Mouse (Mus musculus) T-helper 2 cell (primary cell): ENCODE results near the gene Polr3b.

Experiments used
- in situ Hi-C: fragments of 300-600 bp; cut with MboI, MseI; formaldehyde crosslinking; loops from one replicate; pipeline ENCODE4 v1.15.1; 2025; ENCODE audit warnings: high pct_unique_total_duplicates

Gene Polr3b

DNA sequence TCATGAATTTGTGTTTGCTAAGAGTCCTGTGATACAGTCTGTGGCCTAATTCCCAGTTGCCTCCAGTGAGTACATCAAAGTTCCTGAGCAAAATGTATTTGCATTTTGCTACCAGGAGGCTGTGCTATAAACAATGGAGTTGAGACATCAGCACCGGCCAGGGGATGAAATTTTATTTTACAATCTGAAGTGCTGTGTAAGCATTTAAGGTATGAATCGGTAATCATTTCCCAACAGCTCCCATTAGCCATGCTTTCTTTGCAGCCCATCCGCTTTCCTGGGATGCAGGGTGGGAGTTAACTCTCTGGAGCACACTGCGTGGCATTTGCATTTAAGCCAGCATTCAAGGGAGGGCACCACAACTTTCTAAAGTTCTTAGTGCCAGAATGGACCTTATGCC, 88.1 kb downstream of the Polr3b start:
- in situ Hi-C loops: no loop called here

DNA sequence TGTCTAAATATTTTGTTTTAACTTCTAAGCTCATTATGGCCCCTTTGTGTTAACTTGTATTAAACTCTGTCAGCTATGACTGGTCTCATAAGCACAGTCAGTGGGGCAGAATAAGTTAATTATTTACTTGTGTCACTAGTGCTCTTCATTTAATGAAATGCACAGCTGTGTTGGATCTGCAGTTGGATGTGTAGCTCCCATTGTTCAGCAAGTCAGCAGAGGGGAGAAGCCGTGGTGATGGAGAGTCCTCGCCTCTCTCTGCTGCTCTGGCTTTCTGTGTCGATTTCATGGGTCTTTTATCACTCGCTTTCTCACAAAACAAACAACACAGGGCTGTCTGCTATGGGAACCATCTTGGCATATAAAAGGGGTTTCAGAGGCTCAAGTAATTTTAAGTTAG, 88.7 kb downstream of the Polr3b start:
- in situ Hi-C loops: no loop called here

DNA sequence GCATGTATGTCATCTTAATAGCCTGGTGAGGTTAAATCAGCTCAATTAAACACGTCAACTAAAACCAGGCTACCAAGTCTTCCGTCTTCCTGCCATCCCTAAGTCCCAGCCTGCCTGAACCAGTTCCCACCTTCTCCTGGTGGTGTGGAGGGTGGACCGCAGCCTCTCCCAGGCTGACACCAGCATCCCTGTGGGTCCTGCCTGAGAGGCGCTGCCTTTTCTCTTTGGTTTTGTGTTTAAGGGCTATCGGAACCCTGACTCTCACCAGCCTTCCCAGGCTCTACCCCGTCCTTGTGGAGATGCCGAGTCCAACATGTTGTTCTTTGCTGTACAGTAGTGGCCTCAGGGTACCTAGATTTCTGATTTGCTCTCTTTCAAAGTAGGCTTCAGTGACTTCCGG, 89.4 kb downstream of the Polr3b start:
- in situ Hi-C loops: no loop called here

DNA sequence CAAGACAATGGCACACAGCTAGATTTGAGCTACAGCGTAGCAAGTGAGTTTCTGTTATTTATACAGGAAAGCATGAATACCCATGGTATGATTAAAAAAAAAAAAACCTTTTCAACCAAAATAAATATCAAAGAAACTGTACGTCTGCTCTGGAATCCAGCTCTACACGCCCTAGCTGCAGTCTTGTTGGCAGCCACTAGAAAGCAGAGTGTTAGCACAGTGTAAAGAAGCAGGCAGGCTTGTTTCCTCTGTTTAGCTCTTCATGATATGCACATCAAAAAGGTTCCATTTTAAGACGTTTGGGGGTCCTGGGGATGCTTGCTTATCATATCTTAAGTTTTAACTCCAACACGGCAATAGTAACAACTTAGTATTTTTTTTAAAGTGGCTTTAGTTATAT, 89.8 kb downstream of the Polr3b start:
- in situ Hi-C loops: no loop called here

DNA sequence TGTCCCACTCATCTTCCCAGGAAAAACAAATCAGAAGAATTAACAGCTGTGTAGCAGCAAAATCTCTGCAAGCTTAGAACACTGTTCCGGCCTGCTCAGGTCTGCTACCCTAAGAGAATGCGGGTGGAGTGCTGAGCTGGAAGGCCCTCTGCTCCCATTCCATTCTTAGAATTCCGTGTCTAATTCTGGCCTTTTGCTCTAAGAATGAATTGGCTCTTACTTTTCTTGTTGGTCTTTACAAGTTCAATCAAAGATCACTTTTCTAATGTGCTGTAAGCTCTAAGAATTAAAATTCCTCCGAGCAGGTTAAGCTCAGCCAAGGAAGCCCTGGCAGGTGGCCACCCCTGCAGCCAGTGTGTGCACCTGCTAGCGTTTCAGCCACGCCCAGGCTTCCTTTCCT, 90.4 kb downstream of the Polr3b start:
- in situ Hi-C loops: no loop called here

DNA sequence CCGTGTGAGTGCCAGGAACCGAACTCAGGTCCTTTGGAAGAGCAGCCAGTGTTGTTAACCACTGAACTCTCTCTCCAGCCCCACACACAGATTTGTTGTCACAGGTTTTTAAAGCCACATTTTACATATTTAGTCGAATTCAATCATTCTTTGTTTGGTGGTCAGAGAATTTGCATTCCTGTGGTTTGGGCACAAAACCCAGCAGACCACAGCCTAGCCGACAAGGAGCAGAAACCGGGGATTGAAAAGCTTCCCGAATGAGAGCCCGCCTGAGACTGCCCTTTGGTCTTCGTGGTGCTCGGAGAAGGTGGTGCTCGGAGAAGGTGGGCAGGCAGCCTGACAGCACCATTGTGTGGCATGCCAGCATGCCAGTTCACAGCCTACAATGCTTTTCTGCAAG, 91.0 kb downstream of the Polr3b start:
- in situ Hi-C loops: no loop called here

DNA sequence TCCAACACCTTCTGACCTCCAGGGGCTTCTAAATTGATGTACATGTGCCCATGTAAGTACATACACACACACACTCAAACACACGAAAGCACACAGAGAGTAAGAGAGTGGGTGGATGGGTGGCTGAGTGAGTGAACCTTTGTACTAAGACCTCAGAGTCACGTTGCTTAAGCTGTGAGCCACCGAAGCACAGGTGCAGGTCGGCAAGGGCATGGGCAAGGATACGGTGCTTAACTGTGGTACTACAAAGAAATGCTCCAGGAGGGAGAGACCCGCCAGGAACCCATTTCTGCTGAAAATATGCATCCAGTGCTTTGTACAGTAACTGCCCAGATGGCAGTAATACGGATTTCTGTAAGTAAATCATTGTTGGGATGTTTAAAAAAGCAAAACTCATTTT, 93.5 kb downstream of the Polr3b start:
- in situ Hi-C loops: no loop called here

DNA sequence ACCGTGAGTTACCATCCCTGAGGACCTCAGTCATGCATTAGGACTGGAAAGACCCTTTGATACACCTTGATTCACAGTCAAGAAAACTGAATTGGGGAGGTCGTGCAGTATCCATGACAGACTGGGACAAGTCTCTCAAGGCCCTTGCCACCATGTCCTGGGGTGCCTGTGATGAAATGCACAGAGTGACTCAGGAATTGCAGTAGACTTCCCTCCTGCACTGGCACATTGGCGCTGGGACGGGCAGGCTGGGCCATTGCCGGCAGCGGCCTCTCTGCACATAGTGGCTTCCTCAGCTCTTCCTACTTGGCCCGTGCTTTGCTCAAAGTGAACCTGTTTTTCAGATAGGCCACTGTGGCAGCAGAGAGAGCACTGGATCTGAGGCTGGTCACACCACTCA, 94.5 kb downstream of the Polr3b start:
- in situ Hi-C loops: no loop called here

DNA sequence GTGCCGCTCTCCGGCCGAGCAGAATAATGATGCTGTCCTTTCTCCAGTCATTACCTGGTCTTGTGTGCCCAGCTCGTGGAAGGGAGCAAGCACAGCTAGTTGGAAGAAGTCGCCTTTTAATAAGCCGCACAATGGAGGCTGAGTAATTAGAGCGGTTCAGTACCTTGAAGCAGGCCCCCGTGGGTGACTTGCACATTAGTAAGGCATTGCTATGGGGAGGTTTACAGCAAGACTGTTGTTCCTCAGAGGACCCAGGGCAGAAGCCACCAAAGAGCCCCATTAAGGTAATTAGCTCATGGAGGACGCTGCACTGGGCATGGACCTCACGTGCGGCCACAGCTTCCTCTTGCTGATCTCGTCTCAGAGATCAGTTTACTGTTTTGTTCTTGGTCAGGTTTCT, 100.6 kb downstream of the Polr3b start:
- in situ Hi-C loops: no loop called here

DNA sequence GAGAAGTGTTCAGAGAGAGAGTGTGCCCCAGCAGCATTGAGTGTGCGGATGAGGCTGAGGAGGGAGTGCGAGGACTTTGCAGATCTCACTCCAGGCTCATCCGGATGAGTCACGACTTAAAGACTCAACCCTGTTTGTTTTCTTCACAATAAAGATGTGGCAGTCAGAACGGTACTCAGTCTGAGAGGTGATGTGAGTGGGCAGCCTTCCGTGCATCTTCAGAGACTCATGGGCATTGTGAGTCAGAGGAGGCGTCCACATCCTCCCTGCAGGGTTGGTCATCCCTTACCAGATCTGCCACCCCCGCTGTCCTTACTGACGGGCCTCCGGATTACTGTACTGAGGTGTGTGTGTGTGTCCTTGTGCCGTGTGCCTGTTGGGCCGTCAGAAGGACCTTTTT, 104.9 kb downstream of the Polr3b start:
- in situ Hi-C loops: no loop called here

DNA sequence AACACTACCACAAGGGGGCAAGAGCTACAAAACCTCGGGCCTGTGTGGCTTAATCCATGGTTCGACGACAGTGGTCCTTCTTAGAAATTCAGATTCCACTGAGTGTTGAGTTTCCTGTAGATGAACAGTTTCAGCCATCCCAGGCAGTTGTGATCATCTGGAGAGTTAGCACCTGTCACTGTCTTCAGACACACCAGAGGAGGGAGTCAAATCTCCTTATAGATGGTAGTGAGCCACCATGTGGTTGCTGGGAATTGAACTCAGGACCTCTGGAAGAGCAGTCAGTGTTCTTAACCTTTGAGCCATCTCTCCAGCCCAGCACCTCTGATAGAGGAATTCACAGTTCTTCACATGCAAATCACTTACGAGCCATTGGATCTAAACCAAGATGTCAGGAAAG, 105.7 kb downstream of the Polr3b start:
- in situ Hi-C loops: no loop called here

DNA sequence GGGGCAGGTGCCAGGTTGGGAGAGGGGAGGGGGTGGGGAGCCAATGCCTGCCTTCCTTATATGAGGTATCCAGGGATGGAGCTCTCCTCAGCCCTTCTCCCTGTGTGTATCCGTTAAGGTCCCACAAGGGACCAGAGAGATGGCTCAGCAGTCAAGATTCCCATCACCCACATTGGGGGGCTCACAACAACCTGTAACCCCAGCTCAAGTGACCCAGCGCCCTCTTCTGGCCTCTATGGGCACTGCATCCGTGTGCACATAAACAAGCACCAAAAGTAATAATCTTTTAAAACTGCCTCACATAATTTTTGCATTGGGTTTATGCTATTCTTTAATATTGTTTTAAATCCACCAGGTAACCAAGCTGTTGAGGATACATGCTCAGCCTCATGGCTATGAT, 108.0 kb downstream of the Polr3b start:
- in situ Hi-C loops: no loop called here

DNA sequence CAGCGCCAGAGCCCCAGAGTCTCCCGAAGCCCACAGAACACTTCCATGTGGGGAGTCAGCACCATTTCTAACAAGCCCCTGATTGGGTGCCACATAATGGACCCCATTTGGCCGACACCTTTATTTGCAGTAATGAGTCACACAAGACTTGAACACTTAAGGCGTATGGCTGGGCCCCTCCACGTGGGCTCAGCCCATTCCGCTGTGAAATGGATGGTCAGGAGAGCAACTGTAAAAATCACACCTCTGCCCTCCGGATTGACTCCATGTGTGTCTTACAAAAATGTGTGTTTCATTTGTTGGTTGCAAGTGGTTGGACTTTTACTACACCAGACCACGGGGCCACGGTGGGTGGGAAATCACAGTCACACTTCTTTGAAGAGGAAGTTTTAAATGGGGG, 108.9 kb downstream of the Polr3b start:
- in situ Hi-C loops: no loop called here

DNA sequence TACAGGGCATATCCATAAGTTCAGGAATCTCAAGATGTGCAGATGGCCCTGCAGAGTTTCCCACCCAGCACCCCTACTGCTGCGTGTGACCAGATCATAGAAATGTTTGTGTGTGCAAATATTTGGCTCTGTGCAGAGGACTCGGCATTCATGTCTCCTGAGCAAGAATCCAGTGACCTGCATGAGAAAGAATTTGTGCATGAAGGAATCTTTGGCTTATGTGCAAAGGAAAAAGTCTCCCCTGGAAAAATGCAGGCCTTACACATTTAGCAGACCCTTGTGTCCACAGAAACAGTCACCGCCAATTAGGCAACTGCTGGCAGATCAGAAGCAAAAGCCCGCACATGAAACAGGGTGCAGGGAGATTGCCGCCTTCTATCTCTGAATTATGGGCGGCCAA, 111.4 kb downstream of the Polr3b start:
- in situ Hi-C loops: no loop called here

DNA sequence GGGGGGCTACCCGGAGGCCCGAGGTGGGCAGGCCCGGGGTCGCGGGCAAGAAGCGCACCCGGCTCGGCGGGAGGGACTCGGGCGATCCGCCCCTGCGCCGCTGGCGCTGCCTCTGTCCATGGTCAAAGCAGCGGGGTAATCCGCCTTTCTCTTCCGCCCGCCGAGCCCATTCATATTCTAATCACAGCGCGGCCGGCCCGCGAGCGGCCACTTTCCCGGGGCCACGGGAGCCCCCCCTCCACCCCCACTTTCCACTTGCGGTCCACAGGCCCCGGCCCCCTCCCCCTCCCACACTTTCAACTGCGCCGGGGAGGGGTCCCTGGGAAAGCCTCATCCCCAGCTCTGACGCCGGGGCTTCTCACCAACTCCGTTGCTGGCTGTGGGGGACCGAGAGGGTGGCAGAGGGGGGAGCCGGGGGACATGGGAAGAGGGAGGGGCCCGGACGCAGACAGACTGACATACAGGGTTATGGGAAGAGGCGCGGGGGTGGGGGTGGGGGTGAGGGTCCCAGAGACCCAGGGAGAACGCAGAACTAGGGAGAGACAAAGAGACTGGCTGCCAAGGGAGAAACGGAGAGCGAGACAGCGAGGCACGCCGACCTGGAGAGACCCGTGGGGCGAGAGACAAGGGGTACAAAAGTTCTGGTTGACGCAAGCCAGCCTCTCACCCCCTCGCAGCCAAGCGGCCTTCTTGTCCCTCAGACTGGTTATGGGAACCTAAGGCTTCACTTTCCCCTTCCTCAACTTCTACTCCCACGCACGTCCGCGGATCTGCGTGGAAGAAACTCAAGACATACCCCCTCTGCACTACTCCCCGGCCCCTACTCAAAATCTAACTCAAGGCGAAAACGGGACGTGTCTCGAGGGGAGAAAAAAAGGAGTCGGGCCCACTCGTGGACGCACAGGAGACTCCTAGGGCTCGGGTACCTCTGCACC, 133.0 kb downstream of the Polr3b start:
- in situ Hi-C loops: no loop called here

DNA sequence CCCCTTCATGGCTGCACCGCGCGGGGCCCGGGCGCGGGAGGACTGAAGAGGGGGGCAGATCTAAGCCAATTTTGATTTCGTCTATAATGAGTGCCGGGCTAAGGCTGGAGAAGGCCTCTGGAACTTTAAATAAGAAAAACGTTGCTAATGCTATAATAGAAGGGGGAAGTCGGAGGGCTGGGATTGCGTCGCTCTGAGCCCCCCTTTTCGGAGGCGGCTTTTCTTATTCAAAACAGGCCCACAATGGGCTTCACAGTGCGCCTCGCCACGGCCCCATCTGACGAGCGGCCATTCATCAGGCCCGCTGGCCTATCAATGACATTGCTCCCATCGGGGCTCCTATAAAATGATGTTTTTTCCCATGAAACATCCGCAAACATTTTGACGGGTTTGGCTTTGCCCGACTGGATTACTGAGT, 133.7 kb downstream of the Polr3b start, which contains the start of gene Rfx4:
Gene Rfx4 (plus strand): TSS at position 277 of the 418 bp plus-strand sequence.
- in situ Hi-C loops: no loop called here

DNA sequence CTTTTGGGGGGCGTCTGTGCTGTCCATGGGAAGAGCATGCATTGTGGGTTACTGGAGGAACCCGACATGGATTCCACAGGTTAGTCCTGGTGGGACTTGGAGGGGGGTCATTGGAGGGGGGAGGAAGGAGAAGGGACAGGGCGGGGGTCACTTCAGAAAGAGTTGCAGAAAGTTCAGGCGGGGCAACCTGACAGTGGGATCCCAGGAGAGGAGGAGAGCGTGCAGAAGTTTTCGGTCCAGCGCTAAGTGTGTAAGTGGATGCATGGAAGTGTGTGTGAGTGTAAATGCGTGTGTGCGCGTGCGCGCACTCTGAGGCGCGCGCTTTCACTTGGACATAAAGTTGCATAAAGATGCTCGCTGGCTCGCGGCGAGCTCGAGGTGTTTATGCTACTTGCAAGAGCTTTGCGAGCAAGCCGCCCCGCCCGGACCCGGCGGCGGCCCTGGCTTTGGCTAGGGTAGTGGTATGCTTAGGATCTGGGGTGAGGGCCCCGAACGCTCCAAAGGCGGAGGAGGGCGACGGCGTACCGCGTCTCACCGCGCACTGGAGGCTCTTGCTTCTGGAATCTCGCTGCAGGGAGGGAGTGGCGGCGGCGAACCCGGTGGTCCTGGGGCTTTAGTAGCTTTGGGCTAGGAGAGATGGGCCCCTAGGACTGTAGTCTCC, 134.5 kb downstream of the Polr3b start:
- in situ Hi-C loops: no loop called here

DNA sequence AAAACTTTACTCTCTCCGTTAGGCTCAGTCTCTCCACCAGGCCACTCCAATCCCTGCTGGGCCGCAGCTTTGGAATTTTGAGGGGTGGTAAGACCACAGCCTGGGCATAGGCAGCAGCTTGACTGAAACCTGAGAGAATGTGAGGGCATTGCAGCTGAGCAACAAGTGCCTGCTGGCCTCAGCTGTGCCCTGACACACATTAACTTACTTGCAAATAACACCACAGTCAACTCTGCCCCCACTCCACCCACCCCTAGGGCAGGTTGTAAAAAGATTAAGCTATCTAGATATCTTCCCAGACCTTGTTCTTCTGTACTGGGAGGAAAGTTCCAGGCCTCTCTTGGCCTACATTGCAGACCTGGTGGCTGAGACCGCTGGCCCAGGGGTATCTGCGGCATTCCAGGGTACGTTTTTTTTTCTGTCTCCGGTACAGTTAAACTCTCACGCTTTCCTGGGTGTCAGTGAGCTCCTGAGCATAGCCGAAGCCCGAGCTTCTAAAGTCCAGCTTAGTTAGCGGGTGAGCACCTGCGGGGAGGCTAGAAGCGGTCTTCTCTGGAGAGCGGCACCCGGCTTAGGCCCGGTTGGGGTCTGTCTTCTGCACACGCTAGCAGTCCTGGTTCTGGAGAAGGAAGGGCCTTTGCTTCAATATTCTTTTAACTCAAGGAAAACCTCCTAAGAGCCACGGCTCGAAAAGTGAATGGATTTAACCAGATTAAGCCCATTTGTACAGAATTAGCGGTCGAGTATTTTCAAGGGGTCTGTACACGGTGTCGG, 135.5 kb downstream of the Polr3b start:
- in situ Hi-C loops: no loop called here

DNA sequence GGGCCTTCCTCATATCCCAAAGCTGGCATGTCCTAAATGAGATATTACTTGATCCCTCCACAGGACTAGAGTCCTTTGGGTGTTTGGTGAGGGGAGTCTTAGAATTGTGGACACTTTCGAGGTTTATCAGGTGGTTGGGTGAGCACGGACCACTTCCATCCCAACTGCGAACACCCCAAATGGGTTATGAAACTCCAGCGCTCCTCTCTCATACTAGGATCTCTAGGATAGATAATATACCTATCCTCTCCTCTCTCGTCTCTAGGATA, 136.0 kb downstream of the Polr3b start:
- in situ Hi-C loops: no loop called here

DNA sequence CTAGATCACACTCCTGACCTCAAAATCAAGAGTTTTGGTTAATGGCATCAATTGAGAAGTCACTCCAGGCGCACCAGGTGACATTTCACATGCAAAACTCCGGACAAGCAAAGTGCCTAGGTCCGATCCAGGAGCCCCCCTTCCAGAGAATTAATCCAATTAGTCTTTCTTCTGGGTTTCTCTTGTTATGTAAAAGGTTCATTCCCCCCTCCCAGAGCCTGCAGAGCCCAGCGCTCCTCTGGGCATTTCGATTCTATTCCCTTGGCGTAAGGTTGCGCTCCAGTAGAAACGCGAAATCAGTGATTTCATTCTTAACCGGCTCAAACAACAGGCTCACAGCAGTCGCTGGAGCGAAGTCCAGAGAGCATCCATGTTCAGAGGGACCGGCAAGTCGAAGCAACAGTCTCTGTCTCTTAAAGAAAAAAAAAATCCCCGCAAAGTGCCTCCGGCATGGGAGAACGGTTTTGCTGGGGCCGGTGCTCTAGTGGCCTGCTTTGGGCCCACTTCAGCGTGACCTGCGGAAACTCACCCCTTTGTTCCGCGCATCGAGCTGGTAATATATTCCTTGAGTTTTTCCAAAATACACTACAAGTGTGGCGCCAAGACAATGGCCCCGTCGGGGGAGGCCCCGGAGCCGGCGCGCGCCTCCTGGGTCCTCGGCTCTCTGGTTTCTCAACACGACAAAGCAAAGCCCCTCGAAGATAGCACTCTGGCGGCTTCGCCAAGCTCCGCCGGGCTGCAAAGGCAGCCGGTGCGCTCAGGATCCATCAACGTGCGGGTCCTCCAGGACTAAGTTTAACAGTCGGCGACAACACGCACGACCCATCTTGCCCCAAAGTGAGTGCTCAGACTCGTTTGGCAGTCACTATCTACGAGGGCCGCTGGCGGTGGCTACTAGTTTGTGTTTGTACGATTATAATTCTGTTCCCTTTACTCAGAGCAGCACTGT, 136.7 kb downstream of the Polr3b start:
- in situ Hi-C loops: no loop called here

DNA sequence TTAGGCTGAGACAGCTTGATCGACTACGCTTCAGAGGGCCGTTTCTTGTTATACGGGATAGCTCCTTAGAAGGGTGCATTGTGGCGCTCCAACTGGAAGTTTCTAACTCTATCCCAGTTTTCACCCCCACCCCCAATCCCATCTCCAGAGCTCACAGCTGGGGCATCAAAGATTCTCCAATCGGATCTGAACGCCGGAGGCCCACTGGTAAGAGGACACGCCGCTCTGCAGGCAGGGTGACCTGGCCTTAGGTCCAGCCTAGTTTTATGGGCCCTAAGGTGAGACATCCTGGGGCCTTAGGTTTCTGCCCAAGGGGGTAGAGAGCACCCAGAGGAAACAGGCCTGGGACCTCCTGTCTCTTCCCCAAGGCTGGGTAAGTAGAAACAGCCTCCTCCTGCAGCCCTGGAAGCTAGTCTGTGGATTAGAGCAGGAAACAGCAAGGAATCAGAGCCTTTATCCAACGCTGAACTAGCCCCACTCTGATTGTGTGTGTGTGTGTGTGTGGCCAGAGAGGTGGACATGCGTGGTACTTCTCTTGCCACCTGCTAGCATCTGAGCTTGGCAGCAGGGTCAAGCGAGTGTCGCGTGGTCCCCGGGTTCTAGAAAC, 137.5 kb downstream of the Polr3b start:
- in situ Hi-C loops: no loop called here
